Mouse (Mus musculus) bone marrow macrophage, adult 2 months (primary cell): ENCODE results near the gene Lrrn4cl.

Experiments
- CTCF ChIP-seq: IDR thresholded peaks from 2 replicates; pipeline ENCODE4 v1.5.1; 2012; ENCODE audit warnings: low read depth, mild to moderate bottlenecking, low read length, moderate library complexity
- POLR2A ChIP-seq: IDR thresholded peaks from 2 replicates; pipeline ENCODE4 v1.6.1; 2012; ENCODE audit warnings: mild to moderate bottlenecking, low read depth, low read length, borderline replicate concordance

GRCm38 (mm10) chr19:8803879-8804660 is 46.5 kb upstream of the Lrrn4cl start:
- no peak for TF ChIP-seq POLR2A
- TF ChIP-seq CTCF = no peak
